ENCODE assay signal across 27 mouse cellular contexts in genomic region chr11:12023051-12023450, GRCm38 (mm10). TPM values are rescaled to one million over a fixed set of nuclear protein-coding genes. Genes with fewer than 3 reads are reported as not detected.
DNase-seq lines count a peak whose midpoint lies in the region; ATAC-seq lines count a peak whose summit lies in the region.
"Had no signal": no experiment of that assay in that cellular context is flagged by ENCODE, and none has a peak within 500 bp of the region (broad histone marks: within the 10 kb centered on the region; RNA-seq: fewer than 3 reads in every experiment).

No protein-coding gene starts in this region.

- no peak overlapping the region for H3K9ac ChIP-seq in kidney, embryonic 15.5 days
- H3K9ac ChIP-seq in kidney, embryonic 14.5 days (ENCODE audit: low read depth, low read length) = no peak overlapping the region
- H3K9ac ChIP-seq: embryonic facial prominence, embryonic 13.5 days; embryonic facial prominence, embryonic 15.5 days; forebrain, embryonic 12.5 days had no signal

- H3K36me3 ChIP-seq in kidney, embryonic 15.5 days = peaks cover 77% of the 10 kb centered on the region
- H3K36me3 ChIP-seq in kidney, embryonic 14.5 days (ENCODE audit: control insufficient read depth, insufficient read depth, low read length) = peaks cover 33% of the 10 kb centered on the region; the same call in 1 of the 2 replicates
- peaks cover 96% of the 10 kb centered on the region for H3K36me3 ChIP-seq in limb, embryonic 10.5 days
- H3K36me3 ChIP-seq: G1E had no signal

- no peak for ATAC-seq in kidney, embryonic 15.5 days (replicated peaks; ENCODE audit: low FRiP score)
- no peak for ATAC-seq in kidney, embryonic 14.5 days (ENCODE audit: low FRiP score, low TSS enrichment)
- ATAC-seq: activated CD4-positive, CD25-positive, alpha-beta regulatory T cell, adult 4 months; CD4-positive, CD25-positive, alpha-beta regulatory T cell, adult 4 months; forebrain, embryonic 14.5 days; Patski had no signal

- no peak overlapping the region for H3K27ac ChIP-seq in kidney, embryonic 15.5 days
- H3K27ac ChIP-seq in kidney, embryonic 14.5 days (ENCODE audit: low read depth, low read length) = no peak overlapping the region
- H3K27ac ChIP-seq in limb, embryonic 10.5 days = no peak overlapping the region
- H3K27ac ChIP-seq: embryonic facial prominence, embryonic 13.5 days; embryonic facial prominence, embryonic 15.5 days; forebrain, embryonic 10.5 days; forebrain, embryonic 12.5 days had no signal

- peak; percentile 59 for DNase-seq in kidney, adult 11 months
- no peak for DNase-seq in kidney, postnatal 14 days
- peak; percentile 47 to 67 for DNase-seq in kidney, adult 8-10 months
- DNase-seq in kidney, postnatal 25 days = peak; percentile 30 to 61
- DNase-seq in limb, embryonic 10.5 days (ENCODE audit: low spot score) = peak; percentile 20
- DNase-seq: adrenal gland, adult 8-10 months; adrenal gland, postnatal 14 days; adrenal gland, postnatal 36 days; B cell, adult 2 months; cerebellum, adult 11-12 months; cerebellum, adult 2 months; cerebellum, adult 9-10 months; cerebellum, postnatal 10 days; cerebellum, postnatal 25 days had no signal

- peaks cover 96% of the 10 kb centered on the region for H3K27me3 ChIP-seq in kidney, embryonic 15.5 days
- H3K27me3 ChIP-seq in kidney, embryonic 14.5 days (ENCODE audit: control insufficient read depth, insufficient read depth, low read length) = peaks cover 66% of the 10 kb centered on the region
- H3K27me3 ChIP-seq in limb, embryonic 10.5 days (ENCODE audit: low read depth, poor library complexity, severe bottlenecking) = peaks cover 99% of the 10 kb centered on the region
- H3K27me3 ChIP-seq: CH12.LX, Patski had no signal

- no peak overlapping the region for H3K4me2 ChIP-seq in kidney, embryonic 15.5 days
- no peak overlapping the region for H3K4me2 ChIP-seq in kidney, embryonic 14.5 days (replicated peaks; ENCODE audit: low read depth, low read length)
- H3K4me2 ChIP-seq: embryonic facial prominence, embryonic 13.5 days; embryonic facial prominence, embryonic 15.5 days; forebrain, embryonic 12.5 days had no signal

- H3K9me3 ChIP-seq in kidney, embryonic 15.5 days (replicated peaks) = peaks cover 35% of the 10 kb centered on the region
- H3K9me3 ChIP-seq in kidney, embryonic 14.5 days (ENCODE audit: control insufficient read depth, low read length) = peaks cover 37% of the 10 kb centered on the region
- H3K9me3 ChIP-seq in limb, embryonic 10.5 days (replicated peaks) = peaks cover 21% of the 10 kb centered on the region

- WGBS in kidney, embryonic 15.5 days = 56% methylated on average over 3 of the region's 3 CpGs
- 60% methylated on average over 3 of the region's 3 CpGs for WGBS in kidney, embryonic 14.5 days
- 59% methylated on average over 3 of the region's 3 CpGs for WGBS in limb, embryonic 10.5 days

- no peak overlapping the region for H3K4me3 ChIP-seq in kidney, embryonic 15.5 days (replicated peaks)
- no peak overlapping the region for H3K4me3 ChIP-seq in kidney, embryonic 14.5 days (ENCODE audit: low read length)
- H3K4me3 ChIP-seq in limb, embryonic 10.5 days = no peak overlapping the region
- H3K4me3 ChIP-seq: embryonic facial prominence, embryonic 13.5 days; embryonic facial prominence, embryonic 15.5 days; erythroblast, embryonic 14.5 days; forebrain, embryonic 10.5 days; forebrain, embryonic 12.5 days had no signal

- peaks cover 10% of the 10 kb centered on the region for H3K4me1 ChIP-seq in kidney, embryonic 15.5 days
- no peaks in the 10 kb centered on the region for H3K4me1 ChIP-seq in kidney, embryonic 14.5 days (ENCODE audit: control insufficient read depth, insufficient read depth, low read length)
- H3K4me1 ChIP-seq in limb, embryonic 10.5 days = no peaks in the 10 kb centered on the region
- H3K4me1 ChIP-seq: embryonic facial prominence, embryonic 15.5 days had no signal

RNA-seq across cellular contexts. Expression of gene Grb10, which starts 15.4 kb away (rescaled TPM):
- polyA plus RNA-seq in kidney, embryonic 15.5 days (2015; fragmentation: Nextera tagmentation; extraction: Ambion mirVana) = 390 and 413 TPM in 2 replicates
- 228 and 307 TPM in 2 replicates for polyA plus RNA-seq in kidney, embryonic 14.5 days (2014; fragmentation: Nextera tagmentation; extraction: Ambion mirVana)
- 474 and 593 TPM in 2 replicates for polyA plus RNA-seq in limb, embryonic 10.5 days (2016; fragmentation: Nextera tagmentation; extraction: Ambion mirVana)
- polyA plus RNA-seq: activated CD4-positive, CD25-positive, alpha-beta regulatory T cell, adult 4 months; G1E had no signal
